Mouse (Mus musculus): ENCODE measurements around the gene Fbxo47.

The Fbxo47 gene

GRCm38 (mm10) chr11:97829913-97830476, 54.0 kb downstream of the Fbxo47 start:
- DNase-seq (ENCODE audit: low spot score): no peak

DNA sequence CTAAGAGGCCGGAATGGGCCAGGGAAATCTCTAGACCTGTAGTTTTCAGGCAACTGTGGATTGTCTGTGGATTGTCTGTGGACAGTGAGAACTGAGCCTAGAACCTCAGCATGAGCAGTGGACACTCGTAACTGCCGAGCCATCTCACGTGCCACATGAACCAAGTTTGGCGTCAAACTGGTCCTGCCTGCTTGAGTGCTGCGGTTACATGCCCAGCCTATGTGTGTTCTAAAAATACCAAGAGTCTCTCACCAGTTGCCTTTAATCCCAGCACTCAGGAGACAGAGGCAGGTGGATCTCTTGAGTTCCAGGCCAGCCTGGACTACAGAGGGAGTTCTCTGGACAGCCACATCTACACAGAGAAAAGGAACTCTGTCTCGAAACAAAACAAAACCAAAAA, 54.6 kb downstream of the Fbxo47 start:
- no peak for DNase-seq (ENCODE audit: low spot score)

GRCm38 (mm10) chr11:97827654-97828053, 56.3 kb downstream of the Fbxo47 start:
- no peak for DNase-seq (ENCODE audit: low spot score)

GRCm38 (mm10) chr11:97826414-97826813, 57.5 kb downstream of the Fbxo47 start:
- DNase-seq (ENCODE audit: low spot score): no peak

DNA sequence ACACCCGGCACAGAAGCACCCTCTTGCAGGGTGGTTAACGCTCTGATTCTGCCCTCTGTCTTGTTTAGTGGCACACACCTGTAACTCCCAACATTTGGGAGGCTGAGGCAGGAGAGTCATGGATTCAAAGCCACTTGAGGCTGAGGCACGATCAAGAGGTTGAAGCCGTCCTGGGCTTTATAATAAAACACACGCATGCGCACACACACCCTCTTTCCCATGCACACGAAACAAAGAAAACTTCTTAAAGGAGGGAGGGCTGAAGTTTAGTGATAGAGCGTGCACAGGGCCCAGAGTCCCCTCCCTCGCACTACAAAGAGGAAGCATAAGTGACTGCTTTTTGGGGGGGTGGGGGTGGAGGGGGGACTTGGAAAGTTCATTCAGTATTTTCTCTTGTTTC, 58.0 kb downstream of the Fbxo47 start:
- DNase-seq (ENCODE audit: low spot score): no peak

DNA sequence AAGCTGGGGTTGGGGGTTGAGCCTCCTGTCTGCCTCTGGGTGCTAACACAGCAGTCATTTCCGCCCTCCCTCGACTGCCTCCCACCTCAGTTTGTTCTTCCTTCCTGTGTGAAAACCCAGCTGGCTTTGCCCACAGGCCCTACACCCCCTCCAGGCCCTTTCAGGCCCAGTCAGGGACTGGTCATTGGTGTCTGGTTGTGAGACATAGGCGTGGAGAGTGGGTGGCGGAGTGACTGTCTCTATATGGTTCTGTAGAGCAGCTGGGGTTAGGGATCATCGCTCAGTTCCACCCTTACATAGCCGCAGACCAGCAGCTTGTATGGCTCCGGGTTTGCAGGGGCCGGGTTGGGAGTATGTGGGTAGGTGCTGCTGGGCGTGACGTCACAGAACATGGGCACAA, 58.7 kb downstream of the Fbxo47 start:
- DNase-seq (ENCODE audit: low spot score): no peak

- DNase-seq (ENCODE audit: low spot score): no peak
These were observed 59.1 kb downstream of the Fbxo47 start for GRCm38 (mm10) chr11:97824895-97825294.

GRCm38 (mm10) chr11:97824168-97824567, 59.8 kb downstream of the Fbxo47 start:
- no peak for DNase-seq (ENCODE audit: low spot score)

- no peak for DNase-seq (ENCODE audit: low spot score)
These were observed 60.9 kb downstream of the Fbxo47 start for GRCm38 (mm10) chr11:97822840-97823603.

DNA sequence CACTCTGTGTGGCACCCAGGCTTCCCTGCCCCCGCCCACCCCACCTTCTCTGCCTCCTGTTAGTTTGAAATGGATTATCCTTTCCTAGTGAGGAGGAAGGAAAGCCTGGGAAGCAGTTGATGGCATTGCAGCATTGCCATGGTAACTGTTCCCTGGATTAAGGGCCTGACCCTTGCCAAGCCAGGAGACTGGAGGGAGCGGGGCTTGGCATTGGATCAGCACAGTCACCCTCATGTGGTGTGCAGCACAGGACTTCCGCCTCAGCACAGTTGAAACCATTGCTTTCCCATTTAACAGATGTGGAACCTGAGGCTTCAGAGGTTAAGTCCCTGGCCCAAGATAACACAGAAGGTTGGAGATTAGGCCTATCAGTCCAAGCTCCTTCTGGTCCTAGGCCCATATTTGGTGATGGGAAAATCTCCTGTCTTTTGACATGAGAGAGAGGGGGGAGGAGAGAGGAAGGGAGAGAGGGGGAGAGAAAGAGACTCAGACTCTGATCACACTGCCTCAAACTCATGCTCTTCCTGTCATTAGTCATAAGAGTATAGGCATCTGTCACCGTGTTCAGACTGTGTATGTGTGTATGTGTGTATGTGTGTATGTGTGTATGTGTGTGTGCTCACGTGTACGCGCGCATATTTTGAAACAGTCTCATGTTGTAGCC, 62.4 kb downstream of the Fbxo47 start:
- no peak for DNase-seq (ENCODE audit: low spot score)

DNA sequence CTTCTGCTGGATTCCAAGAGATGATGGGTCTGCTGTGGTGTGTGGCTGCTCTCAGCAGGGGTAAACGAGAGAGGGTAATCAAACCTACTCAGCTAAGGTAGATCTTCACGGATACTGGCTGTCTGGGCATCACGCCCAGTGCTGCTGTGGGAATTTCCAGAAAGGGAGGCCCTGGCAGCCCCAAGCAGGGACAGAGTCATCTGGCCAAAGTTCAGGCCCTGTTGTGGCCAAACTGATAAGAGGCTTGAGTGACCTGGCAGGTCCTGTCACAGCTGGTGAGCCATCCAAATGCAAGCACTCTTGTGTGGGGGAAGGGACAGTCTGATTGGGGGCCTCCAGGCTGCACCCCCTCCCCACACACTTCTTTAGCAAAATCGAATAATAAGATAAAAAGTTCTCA, 63.1 kb downstream of the Fbxo47 start:
- DNase-seq (ENCODE audit: low spot score): no peak

DNA sequence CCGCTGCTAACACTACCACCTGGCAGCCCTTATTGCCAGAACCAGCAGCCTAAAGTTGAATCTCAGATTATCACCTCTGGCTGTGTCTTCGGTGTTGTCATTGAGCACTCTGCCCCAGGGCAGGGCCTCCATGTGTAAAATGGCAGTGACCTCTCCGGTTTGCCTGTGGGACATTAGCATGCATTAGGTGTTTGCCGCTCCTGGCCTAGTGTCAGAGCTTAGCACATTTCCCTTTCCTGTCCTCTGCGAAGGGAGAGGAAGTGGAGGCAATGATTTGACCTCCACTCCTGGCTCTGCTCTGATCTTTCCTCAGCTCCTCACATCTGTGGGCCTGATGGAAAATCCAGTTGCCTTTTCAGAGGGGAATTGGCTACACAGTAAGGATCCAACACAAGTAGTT, 64.0 kb downstream of the Fbxo47 start:
- DNase-seq (ENCODE audit: low spot score): no peak

DNA sequence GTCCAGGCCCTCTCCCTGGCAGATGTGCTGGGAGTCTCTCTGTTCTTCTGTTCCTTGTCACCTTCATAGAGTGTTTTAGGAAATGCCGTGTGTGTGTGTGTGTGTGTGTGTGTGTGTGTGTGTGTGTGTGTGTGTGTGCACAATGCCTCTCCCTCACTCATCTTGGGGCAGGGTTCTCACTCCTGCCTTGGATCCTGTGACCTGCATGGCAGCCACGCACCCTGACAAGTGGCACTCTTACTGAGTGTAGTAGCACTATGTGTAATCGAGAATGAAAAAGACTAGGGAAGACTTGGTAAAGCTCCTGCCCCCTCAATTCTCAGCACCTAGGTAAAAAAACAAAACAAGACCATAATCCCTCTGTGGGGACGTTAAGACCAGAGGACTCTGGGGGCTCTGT, 64.9 kb downstream of the Fbxo47 start:
- DNase-seq (ENCODE audit: low spot score): no peak

DNA sequence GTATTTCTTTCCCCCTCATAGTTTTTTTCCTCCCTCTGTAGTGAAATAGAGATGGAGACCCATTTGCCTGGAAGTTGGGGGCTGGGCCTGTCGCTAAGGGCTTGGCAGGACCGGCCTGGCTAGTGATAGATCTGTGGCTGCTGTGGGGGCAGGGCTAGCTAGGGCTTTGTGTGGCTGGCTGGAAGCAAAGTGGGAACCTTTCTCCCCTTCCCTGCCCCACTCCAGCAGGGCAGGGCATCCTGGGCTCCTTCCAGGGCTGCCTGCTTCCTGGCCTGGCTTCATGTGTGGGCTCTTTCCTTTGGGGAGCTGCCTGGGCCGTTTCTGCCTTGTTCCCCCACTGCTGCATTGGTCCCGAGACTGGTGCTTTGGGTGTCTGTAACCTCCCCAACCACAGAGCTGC, 65.4 kb downstream of the Fbxo47 start:
- DNase-seq (ENCODE audit: low spot score): no peak

GRCm38 (mm10) chr11:97818003-97818402, 66.0 kb downstream of the Fbxo47 start:
- DNase-seq (ENCODE audit: low spot score): no peak

- peak; percentile 66 for DNase-seq (ENCODE audit: low spot score)
These were observed 66.6 kb downstream of the Fbxo47 start for GRCm38 (mm10) chr11:97817379-97817778.

DNA sequence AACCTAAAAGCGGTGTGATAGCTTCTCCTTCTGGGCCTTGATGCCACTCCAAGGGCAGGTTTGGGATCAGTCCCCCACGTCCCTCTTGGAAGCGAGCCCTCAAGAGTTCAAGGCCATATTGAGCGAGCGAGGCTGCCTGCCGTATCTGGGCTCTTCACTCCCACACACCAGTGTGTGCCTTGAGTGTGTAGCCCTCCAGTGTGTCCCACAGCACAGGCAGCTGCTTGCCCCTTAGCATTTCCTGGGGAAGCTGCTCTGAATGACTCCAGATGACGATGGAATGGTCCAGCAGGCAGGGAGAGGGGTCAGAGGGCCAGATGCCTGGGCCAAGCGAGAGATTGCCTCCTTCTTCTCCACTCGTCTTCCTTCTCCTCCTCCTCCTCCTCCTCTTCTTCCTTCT, 67.0 kb downstream of the Fbxo47 start:
- peak; percentile 70 for DNase-seq (ENCODE audit: low spot score)

DNA sequence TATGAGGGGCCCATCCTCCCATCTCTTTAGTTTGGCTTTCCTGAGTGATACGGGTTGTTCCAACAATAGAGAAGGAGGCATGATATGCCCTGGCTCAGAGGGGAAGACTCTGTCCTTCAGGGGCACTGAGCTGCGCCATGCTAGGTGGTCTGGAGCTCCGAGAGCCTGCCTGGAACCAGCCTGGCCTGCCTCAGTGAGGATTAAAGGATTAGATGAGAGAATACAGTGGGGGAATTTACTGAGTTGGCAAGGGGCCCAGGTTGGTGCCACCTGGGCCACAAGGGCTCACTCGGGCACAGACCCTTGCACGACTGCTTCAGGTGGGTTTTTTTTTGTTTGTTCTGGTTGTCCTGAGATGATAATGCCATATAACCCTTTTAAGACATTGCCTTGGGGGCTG, 67.8 kb downstream of the Fbxo47 start:
- DNase-seq (ENCODE audit: low spot score): no peak

DNA sequence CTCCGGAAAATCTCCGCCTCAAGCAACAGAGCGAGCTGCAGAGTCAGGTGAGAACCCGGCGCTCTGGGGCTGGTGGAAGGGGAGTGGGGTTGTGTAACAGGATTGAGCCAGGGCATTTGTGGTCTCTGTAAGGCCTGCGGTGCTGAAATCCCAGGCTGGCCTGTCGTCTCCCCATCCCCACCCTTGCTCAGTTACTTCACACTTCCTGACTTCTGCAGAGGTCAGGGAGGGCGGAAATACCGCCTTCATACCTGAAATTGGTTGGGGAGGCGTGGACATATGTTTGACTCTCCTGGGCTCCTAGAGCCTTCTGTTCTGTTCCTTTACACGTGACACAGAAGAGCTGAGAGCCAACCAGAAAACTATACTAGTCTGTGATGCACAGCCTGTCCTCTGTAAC, 68.2 kb downstream of the Fbxo47 start:
- no peak for DNase-seq (ENCODE audit: low spot score)

- DNase-seq (ENCODE audit: low spot score): no peak
These were observed 70.0 kb downstream of the Fbxo47 start for GRCm38 (mm10) chr11:97813746-97814515.

GRCm38 (mm10) chr11:97813085-97813484, 70.9 kb downstream of the Fbxo47 start:
- no peak for DNase-seq (ENCODE audit: low spot score)

- DNase-seq (ENCODE audit: low spot score): no peak
These were observed 71.4 kb downstream of the Fbxo47 start for GRCm38 (mm10) chr11:97812491-97812921.

Measured in ovary, adult 18-20 months (tissue).